Mouse (Mus musculus) bone marrow, adult 2 months (tissue): ENCODE data around the gene Ptov1. TPM values are rescaled to one million over a fixed set of nuclear protein-coding genes. Genes with fewer than 3 reads are reported as not detected.

Source experiments
- H3K27ac ChIP-seq: fragments of 200-500 bp; 2 replicates; pipeline ENCODE4 v1.5.1; 2012; ENCODE audit warnings: low read depth, mild to moderate bottlenecking, control low read depth, inconsistent platforms, low read length; ENCODE audit not compliant: control insufficient read depth, poor library complexity, insufficient read depth
- H3K4me1 ChIP-seq: fragments of 200-500 bp; 2 replicates; pipeline ENCODE4 v1.6.1; 2011; ENCODE audit warnings: low read length; ENCODE audit not compliant: control insufficient read depth, insufficient read depth
- H3K4me3 ChIP-seq: fragments of 200-500 bp; replicated peaks from 2 replicates; pipeline ENCODE3; 2011; ENCODE audit warnings: mild to moderate bottlenecking, low read depth, low read length, control low read depth; ENCODE audit not compliant: control insufficient read depth
- CTCF ChIP-seq: fragments of 200-500 bp; IDR thresholded peaks from 2 replicates; pipeline ENCODE4 v1.5.1; 2011; ENCODE audit warnings: low read length, control low read depth; ENCODE audit not compliant: control insufficient read depth, insufficient read depth
- POLR2A ChIP-seq: fragments of 200-500 bp; IDR thresholded peaks from 2 replicates; pipeline ENCODE4 v1.6.1; 2011; ENCODE audit warnings: low read depth, mild to moderate bottlenecking, control low read depth, low read length, borderline replicate concordance; ENCODE audit not compliant: control insufficient read depth
- WGBS: fragments of 180-500 bp; shearing (Covaris S2); methylation state at CpG from one replicate; pipeline ENCODE4 v1.1.7; 2018; 5-methylcytosine and 5-hydroxymethylcytosine counted together
- polyA plus RNA-seq: library from polyadenylated mRNA; stranded (reverse); fragments of >200 nt; gene quantifications from 2 replicates; pipeline ENCODE4 v1.2.4, GENCODE M21; 2011; ENCODE audit warnings: low replicate concordance; ENCODE audit not compliant: missing spikeins, insufficient read depth, insufficient read length

The Ptov1 gene
- polyA plus RNA-seq, 1 experiment, result 96.4 TPM

- peaks cover 6% of the 10 kb centered on the region for H3K4me1 ChIP-seq
- WGBS, result 50% methylated on average over 3 of the region's 3 CpGs
- peak overlapping the region; percentile 32 for H3K27ac ChIP-seq
- H3K4me3 ChIP-seq, result peak overlapping the region; percentile 1
- TF ChIP-seq CTCF (no peak), POLR2A (no peak)
These were observed 33.6 kb downstream of the Ptov1 start for GRCm38 (mm10) chr7:44836016-44836404.

GRCm38 (mm10) chr7:44835373-44836015 lies 34.1 kb downstream of the Ptov1 start:
- Histone ChIP-seq H3K4me3 (no peak overlapping the region), H3K4me1 (peaks cover 6% of the 10 kb centered on the region), H3K27ac (peak overlapping the region; percentile 32; the same call in 1 of the 2 replicates)
- 58% methylated on average over 1 of the region's 1 CpGs for WGBS
- TF ChIP-seq CTCF (no peak), POLR2A (no peak)

- H3K27ac ChIP-seq, result no peak overlapping the region
- WGBS, result 77% methylated on average over 4 of the region's 4 CpGs
- H3K4me3 ChIP-seq, result no peak overlapping the region
- TF ChIP-seq POLR2A (no peak), CTCF (no peak)
- peaks cover 1% of the 10 kb centered on the region for H3K4me1 ChIP-seq
These were observed 36.8 kb downstream of the Ptov1 start for GRCm38 (mm10) chr7:44832763-44833162.

- Histone ChIP-seq H3K4me3 (no peak overlapping the region), H3K4me1 (no peaks in the 10 kb centered on the region; the same call in none of the 2 replicates), H3K27ac (no peak overlapping the region)
- TF ChIP-seq POLR2A (no peak), CTCF (no peak)
- 83% methylated on average over 5 of the region's 5 CpGs for WGBS
These were observed 40.9 kb downstream of the Ptov1 start for GRCm38 (mm10) chr7:44828706-44829105.

GRCm38 (mm10) chr7:44826771-44827170 lies 42.8 kb downstream of the Ptov1 start:
- no peak overlapping the region for H3K4me3 ChIP-seq
- H3K27ac ChIP-seq, result no peak overlapping the region
- WGBS, result 62% methylated on average over 3 of the region's 3 CpGs
- peaks cover 1% of the 10 kb centered on the region for H3K4me1 ChIP-seq
- TF ChIP-seq CTCF (no peak), POLR2A (no peak)

GRCm38 (mm10) chr7:44824872-44825271 lies 44.7 kb downstream of the Ptov1 start:
- TF ChIP-seq CTCF (peak; percentile 83), POLR2A (no peak)
- Histone ChIP-seq H3K4me1 (peaks cover 3% of the 10 kb centered on the region), H3K27ac (no peak overlapping the region), H3K4me3 (no peak overlapping the region)
- WGBS, result 10% methylated on average over 3 of the region's 3 CpGs

- H3K4me3 ChIP-seq, result no peak overlapping the region
- H3K4me1 ChIP-seq, result peaks cover 7% of the 10 kb centered on the region
- H3K27ac ChIP-seq, result no peak overlapping the region
- 43% methylated on average over 7 of the region's 7 CpGs for WGBS
- TF ChIP-seq POLR2A (no peak), CTCF (no peak)
These were observed 46.2 kb downstream of the Ptov1 start for GRCm38 (mm10) chr7:44823409-44823808.

GRCm38 (mm10) chr7:44821666-44822448 lies 47.7 kb downstream of the Ptov1 start:
- peaks cover 7% of the 10 kb centered on the region for H3K4me1 ChIP-seq
- no peak overlapping the region for H3K4me3 ChIP-seq
- H3K27ac ChIP-seq, result no peak overlapping the region
- peak; percentile 28; the same call in 1 of the 2 replicates for TF ChIP-seq CTCF
- no peak for TF ChIP-seq POLR2A
- 63% methylated on average over 7 of the region's 7 CpGs for WGBS
